Mouse (Mus musculus): ENCODE measurements around the gene Gbp10.
"Not testable (repeated sequence)": the region's sequence is repeated elsewhere in the genome, so short reads cannot be mapped to it uniquely, and the experiment has no call there.

Gene Gbp10

GRCm38 (mm10) chr5:105239483-105240047, at the start of gene Gbp10:
TSS of gene Gbp10 (minus strand) at chr5:105239533.
- DNase-seq (ENCODE audit: low read depth, low spot score): not testable (repeated sequence)

DNA sequence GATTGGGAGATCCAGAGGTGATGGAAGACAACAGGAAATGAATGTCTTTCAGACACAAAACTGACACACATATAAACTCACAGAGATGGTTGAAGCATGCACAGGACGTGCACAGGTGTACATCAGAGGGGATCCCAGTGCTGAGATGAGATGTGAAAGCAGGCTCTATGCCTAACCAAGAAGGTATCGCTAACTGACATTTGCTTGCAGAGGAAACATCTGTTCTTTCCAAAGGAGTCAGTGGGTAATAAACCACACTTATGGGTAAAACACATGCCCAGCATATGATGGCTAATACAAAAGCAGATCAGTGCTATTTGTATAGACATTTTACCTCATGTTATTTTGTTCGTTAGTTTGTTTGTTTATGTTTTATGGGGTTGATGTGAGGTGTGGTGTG, 21.3 kb upstream of the Gbp10 start:
- DNase-seq (ENCODE audit: low read depth, low spot score): not testable (repeated sequence)

DNA sequence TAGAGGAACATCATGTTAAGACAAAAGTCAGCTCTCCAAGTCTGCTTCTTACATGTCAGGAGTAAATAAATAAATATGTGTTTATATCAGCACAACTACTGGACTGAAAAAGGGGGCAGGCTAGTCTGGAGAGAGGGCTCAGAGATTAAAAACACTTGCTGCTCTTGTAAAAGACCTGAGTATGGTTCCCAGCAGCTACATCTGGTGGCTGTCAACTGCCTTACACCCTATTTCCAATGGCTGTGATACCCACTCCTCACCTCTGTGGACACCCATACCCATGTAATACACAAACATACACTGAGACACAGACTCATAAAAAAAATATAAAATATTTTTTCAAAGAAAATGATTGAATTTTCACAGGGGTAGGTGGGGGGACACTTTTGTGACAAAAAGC, 13.2 kb upstream of the Gbp10 start:
- no peak for DNase-seq (ENCODE audit: low read depth, low spot score)

GRCm38 (mm10) chr5:105244741-105245140, 5.4 kb upstream of the Gbp10 start:
- not testable (repeated sequence) for DNase-seq (ENCODE audit: low read depth, low spot score)

DNA sequence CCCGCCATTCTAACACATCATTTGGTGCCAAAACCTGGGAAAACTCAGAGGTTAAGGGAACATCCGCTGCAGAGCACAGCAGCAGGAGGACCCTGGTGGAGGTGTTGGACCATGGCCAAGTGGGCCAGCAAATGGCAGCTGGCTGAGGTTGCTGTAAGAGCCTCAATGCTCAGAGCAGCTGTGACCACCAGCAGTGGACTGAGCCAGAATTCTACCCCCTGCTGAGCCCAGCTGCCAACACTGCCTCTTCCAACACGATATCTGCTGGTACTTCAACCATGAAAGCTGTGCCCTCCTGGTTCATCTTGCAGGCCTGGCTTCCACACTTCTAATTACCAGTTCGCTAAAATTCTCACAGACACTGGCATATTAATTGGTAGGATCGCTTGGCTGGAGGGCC, 1.6 kb upstream of the Gbp10 start:
- DNase-seq (ENCODE audit: low read depth, low spot score): not testable (repeated sequence)

GRCm38 (mm10) chr5:105238402-105238801, 931 bp downstream of the Gbp10 start:
- not testable (repeated sequence) for DNase-seq (ENCODE audit: low read depth, low spot score)

DNA sequence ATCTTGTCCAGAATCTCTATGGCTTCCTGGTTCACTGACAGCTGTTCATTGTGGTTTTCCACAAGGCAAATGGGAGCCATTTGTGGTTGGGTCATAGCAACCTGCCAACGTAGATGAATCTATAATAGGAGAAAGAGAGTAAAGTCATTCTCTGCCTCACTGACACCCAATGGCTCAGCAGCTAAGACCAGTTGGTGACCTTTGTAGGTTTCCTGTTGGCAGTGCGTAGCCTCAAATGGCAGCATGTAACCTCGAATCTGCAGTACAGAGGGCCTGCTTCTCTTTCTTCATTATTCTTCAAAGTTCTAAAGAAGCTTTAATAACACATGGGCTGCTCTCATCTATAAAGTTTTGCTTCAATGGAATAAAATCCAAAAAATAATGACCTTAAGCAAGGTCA, 3.3 kb downstream of the Gbp10 start:
- not testable (repeated sequence) for DNase-seq (ENCODE audit: low read depth, low spot score)

GRCm38 (mm10) chr5:105208957-105209356, 30.4 kb downstream of the Gbp10 start:
- DNase-seq (ENCODE audit: low read depth, low spot score): not testable (repeated sequence)

- not testable (repeated sequence) for DNase-seq (ENCODE audit: low read depth, low spot score)
Measured at GRCm38 (mm10) chr5:105200791-105201355, 38.5 kb downstream of the Gbp10 start.

GRCm38 (mm10) chr5:105199149-105199548, 40.2 kb downstream of the Gbp10 start:
- DNase-seq (ENCODE audit: low read depth, low spot score): not testable (repeated sequence)

DNA sequence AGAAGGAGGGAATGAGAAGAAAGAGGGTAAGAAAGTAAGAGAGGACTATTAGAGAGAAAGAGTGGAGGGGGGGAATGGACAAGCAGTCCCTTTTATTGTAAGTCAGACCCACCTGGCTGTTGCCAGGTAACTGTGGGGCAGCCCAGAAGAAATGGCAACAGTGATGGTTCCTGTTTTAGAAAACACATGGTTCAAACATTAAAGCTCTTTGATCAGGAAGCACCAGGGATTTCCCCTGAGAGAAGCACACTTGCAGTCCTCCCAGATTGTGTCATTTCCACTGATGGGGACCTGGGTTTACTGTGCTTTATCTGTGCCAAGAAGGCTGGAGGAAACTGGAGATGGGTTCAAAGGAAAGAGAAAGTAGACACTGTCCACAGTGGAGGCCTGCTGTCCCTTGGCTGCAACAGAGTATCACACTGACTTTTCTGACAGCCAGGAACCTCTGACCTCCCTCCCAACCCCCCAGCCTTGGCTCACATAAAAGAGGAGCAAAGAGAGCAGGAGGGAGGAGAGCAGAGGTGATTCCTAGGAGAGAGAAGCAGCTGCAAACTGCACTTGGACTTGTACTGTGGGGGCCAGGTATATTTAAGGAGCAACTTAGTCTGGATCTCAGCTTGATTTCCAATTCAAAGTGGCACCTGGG, 41.3 kb downstream of the Gbp10 start:
- DNase-seq (ENCODE audit: low read depth, low spot score): not testable (repeated sequence)

DNA sequence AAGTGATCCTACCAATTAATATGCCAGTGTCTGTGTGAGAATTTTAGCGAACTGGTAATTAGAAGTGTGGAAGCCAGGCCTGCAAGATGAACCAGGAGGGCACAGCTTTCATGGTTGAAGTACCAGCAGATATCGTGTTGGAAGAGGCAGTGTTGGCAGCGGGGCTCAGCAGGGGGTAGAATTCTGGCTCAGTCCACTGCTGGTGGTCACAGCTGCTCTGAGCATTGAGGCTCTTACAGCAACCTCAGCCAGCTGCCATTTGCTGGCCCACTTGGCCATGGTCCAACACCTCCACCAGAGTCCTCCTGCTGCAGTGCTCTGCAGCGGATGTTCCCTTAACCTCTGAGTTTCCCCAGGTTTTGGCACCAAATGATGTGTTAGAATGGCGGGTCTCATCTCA, 43.0 kb downstream of the Gbp10 start:
- not testable (repeated sequence) for DNase-seq (ENCODE audit: low read depth, low spot score)

GRCm38 (mm10) chr5:105192536-105192935, 46.8 kb downstream of the Gbp10 start:
- DNase-seq (ENCODE audit: low read depth, low spot score): not testable (repeated sequence)

DNA sequence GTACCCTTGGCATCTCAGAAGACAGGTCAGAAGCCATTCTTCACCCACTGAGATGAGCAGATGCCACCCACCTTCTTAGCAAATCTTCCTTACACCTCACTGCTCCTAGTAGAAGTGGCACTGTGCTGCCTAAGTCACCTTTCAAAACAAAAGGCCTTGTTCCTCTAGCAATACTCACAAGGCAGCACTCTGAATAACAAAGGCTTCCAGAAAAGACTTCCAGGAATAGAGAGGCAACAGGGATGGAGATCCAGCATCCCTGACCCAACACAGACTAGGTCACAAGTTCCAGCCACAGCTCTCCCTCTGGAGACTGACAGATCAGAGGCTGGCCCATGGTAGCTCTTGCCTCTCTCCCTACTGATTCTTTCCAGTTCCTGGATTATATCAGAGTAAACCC, 57.9 kb downstream of the Gbp10 start:
- no peak for DNase-seq (ENCODE audit: low read depth, low spot score)
